Mouse (Mus musculus) lung, adult 2 months (tissue): ENCODE data around the gene Ddi2.

ENCODE experiments used
- CTCF ChIP-seq: fragments of 200-500 bp; IDR thresholded peaks from 2 replicates; pipeline ENCODE4 v1.5.1; 2011; ENCODE audit warnings: mild to moderate bottlenecking, low read length, control low read depth; ENCODE audit not compliant: insufficient read depth
- POLR2A ChIP-seq: fragments of 200-500 bp; IDR thresholded peaks from 2 replicates; pipeline ENCODE4 v1.6.1; 2011; ENCODE audit warnings: low read depth, mild to moderate bottlenecking, control low read depth, low read length, borderline replicate concordance; ENCODE audit errors: extremely low read depth

GRCm38 (mm10) chr4:141741856-141742255, 18.6 kb upstream of the Ddi2 start:
- no peak for TF ChIP-seq CTCF
- TF ChIP-seq POLR2A = no peak
